Mouse (Mus musculus) frontal cortex, postnatal 36 days (tissue): ENCODE results near the gene Aipl1.

Experiments used
- DNase-seq, 2 experiments: peaks; one replicate each; pipeline ENCODE4 v3.0.0; 2022; ENCODE audit warnings: low spot score in 2 of 2

Aipl1 gene

DNA sequence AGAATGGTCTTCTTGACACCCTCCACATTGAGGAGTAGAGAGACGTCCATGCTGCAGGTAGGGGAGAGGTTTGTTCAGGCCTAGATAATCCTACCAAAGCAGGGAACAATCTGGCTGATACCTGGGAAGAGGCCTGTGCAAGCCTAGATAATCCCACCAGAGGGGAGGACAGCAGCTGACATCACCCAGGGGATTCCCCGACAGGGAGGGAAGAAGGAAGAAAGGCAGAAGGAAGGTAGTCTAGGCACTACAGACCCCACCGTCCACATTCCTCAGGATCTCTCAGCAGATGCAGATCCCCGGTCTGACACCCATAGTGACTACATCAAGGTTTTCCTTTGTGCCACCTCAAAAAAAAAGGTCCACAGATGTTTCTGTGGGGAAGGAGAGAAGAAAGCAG, at the start of gene Aipl1:
Gene Aipl1 (minus strand): TSS at position 101 of the 400 bp plus-strand sequence.
- no peak for DNase-seq

DNA sequence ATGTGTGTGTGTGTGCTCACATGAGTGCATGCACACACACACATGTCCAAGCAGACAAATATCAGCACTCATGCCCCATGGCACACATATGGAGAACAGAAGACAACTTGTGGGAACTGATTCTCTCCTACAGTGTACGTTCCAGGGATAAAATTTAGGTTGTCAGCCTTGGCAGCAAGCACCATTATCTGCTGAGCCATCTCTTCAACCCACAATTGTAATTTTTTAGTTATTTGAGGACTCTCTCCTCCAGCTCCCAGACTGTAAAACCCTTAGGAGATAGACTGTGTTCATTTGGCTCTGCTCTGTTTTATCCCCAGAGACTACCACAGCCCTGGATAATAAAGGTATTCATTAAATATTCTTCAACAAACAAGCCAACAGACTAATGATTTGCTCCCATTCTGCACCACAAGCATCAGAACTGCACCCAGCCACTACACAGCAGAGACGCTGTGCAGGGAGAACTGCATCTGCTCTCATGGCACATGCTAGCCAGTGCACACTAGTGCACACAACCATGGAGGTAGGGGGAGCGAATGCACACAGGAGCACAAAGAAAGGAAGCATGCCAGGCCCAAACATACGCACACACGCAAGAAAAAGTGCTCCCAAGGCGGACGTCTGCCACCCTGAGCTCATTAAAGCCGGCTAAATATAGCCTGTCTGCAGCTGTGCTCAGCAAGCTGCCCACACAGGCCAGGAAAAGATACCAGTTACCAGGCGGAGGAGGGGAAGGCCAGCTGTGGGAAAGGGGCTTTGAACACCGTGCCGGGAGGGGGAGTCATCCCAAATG, 49.1 kb upstream of the Aipl1 start:
- DNase-seq = peak; percentile 62 to 85

DNA sequence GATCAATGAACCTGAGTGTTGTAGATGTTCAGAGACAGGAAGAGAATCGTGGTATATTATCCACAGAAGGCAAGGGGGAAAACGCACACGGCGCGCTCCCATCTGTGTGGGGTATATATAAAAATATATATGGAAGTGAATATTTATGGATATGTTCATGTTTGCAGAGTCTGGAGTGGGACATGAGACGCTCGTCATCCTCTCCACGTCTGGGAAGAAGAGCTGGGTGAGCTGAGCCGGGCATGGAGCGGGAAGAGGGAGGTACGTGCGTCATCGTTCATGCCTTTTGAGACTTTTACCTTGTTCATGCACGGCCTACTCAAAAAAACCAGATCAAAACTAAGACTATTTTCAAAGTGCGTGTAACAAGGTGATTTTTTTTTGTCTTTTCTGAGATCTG, 47.0 kb upstream of the Aipl1 start:
- peak in 1 of 2 experiments; percentile 55 for DNase-seq

DNA sequence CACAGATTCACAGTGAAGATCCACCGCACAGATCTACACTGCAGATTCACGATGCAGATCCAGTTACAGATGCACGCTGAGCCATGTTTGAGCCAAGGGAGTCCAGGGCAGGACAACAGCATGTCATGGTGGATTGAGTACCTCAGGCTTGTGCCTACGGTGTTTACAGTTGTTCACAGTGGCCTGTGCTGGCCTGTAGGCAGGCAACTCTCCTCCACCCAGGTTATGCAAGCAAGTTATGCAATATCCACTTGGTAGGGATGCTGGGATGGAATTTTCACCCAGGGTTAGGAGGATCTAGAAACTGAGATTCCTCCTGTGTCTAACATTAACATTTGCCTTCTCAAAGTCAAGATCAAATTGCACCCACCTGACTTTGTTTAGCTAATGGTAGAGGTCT, 45.3 kb upstream of the Aipl1 start:
- DNase-seq = no peak

DNA sequence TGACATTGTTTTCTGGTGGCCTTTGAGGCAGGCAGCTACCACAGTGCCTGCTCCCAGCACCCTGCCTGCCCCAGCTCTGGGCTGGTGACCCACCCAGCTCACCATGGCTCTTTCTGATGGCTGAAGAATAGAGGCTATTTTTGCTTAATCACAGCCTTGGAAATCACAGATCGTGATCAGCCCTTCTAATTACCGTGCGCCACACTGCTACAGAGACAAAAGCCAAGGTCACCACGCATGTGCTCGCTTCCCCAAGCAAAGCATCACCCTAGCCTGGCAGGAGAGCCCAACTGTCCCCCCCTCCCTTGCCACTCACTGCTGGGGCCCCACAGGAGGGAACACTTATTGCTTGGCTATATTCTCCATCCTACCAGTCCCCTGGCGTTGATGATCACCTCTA, 43.2 kb upstream of the Aipl1 start:
- DNase-seq = no peak

DNA sequence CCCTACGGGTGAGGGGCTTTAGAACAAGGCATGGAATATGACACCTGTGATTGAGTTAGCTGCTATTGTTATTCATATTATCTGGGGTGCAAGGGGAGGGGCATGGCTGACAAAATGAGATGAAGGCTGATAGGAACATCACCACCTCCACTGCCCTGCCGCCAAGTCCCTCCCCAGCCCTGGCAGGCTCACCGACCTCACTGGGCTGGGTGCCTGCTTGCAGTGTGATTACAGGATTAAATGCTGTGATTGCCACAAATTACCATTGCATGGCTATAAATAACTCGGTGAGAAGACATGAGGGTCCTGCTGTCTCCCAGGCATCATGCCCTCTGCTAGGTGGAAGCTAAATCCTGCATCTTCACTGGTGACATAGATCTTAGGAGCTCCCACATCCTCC, 41.3 kb upstream of the Aipl1 start:
- DNase-seq = no peak

DNA sequence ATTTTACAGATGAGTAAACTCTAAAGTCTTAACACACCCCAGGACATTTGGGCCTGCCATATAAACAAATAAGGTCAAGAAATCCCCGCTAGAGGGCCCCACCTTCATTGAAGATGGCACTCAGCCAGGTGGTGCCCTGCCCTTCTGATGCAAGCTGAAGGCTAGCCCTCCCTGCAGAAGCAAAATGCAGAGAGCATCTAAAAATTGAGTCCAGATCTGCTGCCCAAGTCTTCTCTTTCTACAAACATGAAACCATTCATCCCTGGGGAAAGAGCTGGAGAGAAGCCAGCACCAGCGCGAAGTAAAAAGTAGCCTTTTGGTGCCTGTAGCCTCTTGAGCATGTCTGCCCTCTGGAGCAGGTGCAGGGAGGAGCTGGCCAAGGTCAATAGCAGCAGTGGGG, 40.7 kb upstream of the Aipl1 start:
- no peak for DNase-seq

DNA sequence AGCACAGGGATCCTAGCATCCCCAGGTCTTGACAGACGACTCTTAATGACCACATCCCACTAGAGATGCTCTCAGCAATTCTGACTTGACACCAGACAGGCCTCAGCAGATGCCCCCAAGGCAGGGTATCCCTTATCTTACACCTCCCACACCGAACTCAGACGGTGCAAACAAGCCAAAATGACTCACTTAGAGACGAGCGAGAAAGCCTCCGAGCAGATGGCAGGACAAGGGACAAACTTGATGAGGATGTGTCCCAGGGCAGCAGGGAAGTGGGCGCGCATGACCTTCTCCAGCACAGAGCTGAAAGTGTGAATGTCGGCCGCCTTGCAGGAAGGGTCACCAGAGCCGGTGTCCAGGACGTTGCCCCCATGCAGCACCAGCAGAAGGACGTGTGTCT, 36.9 kb upstream of the Aipl1 start:
- DNase-seq = no peak

DNA sequence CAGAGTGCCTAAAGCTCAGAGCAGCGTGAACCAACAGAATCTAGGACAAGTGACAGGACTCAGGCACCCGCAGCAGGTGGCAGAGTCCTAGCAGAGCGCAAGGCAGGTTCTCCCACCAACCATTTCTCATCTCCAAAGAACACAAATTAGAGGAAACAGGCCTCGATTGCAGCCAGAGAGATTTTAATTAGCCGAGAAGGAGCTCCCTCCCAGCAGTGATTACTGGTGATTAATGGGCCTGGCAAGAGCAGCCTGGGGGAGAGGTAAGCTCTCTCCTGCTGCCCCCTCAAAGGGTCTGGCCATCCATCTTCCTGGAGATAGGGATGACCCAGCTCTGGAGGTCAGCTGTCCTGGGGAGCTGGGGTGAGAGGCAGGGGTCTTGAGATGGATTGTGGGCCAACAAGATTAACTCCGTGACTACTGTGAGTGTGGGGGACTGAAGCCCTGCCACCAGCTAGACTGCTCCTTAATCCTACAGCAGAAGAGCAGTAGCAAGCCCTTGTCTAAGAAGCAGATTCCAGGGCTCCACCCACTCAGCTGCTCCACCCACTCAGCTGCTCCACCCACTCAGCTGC, 35.1 kb upstream of the Aipl1 start:
- DNase-seq = no peak

DNA sequence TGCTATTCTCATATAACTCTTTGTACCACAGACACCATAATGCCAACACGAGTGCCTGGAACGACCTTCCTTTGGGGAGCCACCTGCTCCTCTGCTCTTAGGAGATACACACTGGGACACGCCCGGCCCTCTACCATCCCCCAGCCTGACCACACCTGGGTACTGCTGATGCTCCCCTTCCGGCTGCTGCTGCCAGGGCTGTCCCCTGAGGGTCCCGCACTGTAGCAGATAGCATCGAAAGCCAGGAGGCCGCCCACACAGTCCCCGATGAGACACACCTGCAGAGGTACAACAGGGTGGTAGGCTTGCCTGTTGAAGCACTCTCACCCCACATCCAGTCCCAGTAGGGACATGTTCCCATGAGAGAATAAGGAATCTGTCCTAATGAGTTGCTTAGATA, 33.4 kb upstream of the Aipl1 start:
- DNase-seq = no peak

DNA sequence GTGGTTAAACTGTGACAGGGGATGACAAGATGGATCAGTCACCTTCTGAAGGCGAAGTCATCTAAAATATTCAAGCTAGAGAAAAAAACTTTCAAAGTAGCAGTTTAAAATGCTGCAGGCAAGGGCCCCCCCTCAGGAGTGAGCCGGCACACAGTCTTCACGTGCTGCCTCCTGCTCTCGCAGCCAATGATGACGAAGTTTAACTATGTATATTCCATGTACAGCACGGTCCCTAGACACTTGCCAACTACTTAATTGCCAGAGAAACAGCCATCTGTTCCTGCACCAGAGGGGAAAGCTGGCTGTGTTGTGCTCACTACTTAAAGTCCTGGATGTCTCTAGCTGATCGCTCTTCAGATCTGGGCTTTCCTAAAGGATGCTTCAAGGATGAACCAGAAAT, 30.7 kb upstream of the Aipl1 start:
- no peak for DNase-seq

DNA sequence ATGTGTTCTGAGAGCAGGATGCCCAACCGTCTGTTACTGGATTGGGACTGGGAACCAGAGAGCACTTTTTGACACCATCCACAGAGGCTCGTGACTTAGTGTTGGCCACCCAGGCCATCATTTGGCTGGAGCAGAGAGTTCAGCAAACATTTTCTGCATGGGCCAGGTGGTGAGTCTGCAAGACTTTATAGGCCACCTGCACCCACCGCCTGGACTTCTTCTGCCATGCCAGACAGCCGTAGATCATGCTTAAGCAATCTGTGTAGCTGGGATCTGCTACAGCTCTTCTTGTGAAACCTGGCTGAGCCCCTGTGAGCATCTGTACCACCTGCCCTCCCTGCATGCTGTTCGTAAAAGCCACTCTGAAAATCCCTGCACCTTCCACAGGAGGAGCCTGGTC, 30.0 kb upstream of the Aipl1 start:
- no peak for DNase-seq

DNA sequence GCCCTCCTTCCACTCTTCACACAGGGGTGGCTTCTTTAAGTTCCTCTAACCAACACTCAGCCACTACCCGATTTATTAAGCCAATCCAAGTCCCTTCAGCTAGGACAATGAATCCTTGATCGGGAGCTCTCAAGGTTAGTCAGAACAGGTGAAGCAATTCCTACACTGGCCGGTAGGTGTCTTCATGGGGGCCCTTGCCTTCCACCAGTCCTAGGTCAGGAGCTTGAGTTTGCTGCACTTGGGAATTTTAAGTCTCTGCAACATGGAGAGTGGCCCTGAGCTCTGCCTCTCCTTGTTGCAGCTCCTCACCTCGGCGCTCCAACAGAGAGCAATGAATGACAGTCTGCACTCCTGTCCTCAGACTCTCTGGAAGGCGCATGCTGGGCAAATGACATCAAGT, 29.0 kb upstream of the Aipl1 start:
- DNase-seq = no peak

DNA sequence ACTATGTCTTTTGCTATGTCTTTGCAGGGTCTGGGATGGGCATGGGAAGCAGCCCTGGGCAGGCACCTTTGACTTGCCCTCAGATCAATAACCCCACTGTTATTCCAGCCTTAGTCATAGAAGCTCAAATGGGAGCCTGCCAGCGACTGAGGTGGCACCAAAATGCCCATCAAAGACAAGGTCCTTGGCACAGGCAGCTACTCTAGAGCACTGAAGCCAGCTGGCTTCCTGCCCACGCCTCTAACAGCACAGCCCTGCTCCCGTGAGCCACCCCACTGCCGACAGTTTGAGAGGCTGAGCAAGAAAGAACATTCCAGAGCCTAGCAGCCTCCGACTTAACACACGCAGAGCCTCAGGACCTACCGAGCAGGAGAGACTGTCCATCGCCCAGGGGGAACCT, 27.8 kb upstream of the Aipl1 start:
- no peak for DNase-seq

DNA sequence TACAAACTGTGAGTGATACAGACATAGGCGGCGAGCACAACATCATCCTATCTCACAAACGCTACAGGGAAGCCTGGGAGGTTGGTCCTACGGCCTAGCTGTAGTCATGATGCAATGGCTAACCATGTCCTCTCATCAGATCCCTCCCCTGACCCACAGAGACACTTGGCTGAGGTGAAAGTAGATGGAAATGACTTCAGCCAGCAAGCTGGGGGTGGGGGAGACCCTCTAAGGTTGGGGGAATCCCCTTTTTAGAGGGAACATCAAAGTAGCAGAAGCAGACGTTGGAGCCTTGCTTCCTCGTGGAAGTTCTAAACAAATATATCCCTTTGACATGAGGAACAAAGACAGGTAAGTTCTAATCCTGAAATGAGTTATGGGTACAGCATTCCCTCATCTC, 27.1 kb upstream of the Aipl1 start:
- DNase-seq = no peak

DNA sequence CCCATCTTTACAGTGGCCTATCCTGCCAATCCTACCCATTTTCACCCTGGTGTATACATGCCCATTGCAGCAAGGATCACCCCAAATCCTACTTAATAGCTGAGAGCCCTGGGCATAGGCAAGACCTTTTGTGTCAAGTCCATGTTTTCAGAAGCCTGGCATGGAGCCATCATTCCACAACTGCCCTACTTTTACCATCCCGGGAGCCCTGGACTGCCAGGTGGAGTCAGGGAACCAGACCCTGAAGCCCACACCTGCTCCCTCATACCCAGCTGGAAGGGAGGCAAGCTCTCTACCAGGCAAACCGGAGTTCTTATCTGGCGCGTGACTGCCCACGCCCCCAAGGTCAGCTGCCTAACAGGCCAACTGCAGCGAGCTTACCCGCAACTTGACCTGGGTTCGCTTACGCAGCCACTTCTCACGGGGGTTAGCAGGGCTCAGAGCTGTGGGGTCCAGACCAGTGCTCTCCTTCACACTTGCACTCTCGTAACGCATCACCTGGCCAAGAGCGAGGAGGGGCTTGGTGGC, 23.8 kb upstream of the Aipl1 start:
- no peak for DNase-seq

DNA sequence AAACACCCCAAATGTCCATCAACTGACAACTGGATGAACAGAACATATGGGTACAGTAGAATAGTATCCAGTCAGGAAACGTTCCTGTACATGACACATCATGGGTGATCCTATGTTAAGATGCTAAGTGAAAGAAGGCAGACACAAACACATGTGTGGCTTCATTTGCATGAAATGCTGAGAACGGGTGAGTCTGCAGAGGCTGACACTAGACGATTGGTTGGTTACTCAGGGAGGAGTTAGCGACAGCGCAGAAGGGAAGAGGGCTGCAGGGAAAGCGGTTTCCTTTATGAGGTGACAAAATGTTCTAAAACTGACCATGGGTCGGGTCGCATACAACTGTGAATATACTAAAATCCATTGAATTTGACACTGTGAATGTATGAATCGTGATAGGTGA, 23.1 kb upstream of the Aipl1 start:
- DNase-seq = no peak

DNA sequence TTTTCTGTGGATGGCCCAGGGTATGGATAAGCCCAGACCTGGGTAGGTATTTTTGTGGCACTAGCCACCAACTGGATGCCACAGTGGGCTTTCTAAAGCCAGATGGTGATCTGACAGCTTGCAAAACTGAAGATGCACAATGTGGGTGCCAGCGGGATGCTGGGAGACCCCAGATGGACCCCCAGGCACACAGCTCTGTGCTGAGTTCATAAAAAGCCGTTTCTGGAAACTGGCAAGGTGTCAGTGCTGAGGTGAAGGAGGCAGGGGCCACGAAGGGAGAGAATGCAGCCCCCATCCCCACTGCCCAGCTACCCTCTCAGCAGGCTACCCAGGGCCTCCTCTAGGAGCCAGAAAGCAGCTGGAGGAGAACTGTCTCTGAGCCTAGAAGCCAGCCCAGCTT, 19.9 kb upstream of the Aipl1 start:
- no peak for DNase-seq

DNA sequence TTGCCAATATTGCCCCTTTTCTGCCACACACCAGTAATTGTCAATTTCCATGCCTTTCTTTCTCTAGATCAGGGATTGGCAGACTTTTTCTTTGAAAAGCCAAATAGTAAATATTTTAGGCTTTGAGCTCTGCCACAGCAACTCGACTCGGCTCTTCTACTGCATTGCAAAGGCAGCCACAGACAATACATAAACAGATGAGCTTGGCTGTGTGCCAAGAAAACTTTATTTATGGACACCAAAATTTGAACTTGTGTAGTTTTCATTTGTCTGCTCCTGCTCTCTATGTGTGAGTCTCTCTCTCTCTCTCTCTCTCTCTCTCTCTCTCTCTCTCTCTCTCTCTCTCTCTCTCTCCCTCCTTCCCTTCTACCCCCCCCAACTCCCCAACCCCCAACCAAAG, 17.9 kb upstream of the Aipl1 start:
- no peak for DNase-seq

DNA sequence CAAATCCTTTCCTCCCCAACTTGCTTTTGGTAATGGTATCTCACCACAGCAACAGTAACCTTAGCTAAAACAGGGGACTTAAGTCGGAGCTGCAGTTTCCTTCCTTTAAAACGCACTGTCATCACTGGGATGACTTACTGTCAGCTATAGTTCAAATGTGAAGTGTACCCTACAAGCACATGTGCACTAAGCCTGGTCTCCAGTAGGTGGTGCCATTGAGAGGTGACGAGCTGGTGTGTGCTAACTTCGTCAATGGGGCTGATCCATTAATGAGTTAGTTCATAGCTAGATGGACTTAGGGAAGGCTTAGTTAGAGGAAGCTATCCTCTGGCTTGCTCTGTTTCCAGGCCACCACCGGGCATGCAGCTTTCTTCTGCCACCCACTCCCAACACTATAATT, 15.3 kb upstream of the Aipl1 start:
- DNase-seq = peak; percentile 69 to 88

DNA sequence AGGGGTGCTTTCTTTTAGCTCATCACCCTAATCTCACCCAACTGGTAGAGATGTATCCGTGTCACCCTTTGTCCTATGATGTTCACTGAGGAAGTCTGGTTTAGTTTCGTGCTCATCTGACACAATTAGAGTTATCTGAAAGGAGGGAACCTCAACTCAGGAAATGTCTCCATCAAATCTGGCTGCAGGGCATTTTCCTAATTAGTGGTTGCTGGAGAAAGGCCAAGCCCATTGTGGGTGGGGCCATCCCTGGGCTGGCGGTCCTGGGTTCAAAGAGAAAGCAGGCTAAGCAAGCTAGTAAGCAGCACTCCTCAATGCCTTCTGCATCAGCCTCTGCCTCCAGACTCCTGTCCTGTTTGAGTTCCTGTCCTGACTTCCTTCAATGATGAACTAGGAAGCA, 14.9 kb upstream of the Aipl1 start:
- no peak for DNase-seq

DNA sequence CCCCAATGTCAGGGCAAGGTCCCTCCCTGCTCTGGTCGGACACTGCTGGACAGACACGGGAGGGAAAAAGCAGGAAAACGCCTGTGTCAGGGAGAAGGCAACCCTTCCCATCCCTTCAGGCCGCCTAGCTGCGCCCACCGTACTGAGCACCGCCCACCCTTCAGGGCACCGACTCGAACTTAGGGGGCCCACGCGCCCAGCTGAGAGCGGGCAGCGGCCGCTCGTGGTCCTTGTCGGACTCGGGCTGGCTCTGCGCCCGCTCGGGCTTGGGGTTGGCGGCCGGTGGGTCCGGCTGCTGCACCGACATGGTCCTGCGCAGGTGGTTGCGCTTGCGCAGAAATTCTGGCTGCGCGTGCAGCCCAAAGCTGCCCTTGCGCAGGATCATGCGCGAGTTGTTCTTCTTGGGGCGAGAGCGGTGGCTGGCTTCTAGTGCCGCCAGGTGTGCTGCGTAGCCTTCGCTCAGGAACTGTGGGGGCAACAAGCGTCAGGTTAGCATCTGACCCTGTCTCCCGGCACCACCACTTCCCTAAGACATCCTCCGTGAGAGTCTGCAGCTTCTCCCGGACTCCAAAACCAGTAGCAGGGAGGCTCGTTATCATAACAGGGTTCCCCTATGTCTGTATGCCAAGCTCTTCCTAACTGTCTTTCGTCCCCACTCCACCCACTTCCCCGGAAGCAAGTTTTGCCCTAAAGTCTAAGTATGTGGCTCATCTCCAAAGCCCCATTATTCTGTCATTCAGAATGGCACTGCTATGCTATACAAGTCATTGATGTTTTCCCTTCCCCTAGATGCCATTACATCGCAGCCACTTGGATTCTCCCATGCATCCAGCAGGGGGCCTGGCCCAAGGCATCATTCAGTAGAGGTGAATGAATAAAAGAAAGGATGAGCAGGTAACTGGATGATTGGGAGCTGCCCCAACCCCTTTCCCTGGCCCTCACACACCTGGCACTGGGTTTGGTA, 13.9 kb upstream of the Aipl1 start:
- DNase-seq = peak; percentile 63
